Mouse (Mus musculus) bone marrow macrophage, adult 2 months (primary cell): ENCODE data around the gene Bbx.

ENCODE experiments used
- CTCF ChIP-seq: IDR thresholded peaks from 2 replicates; pipeline ENCODE4 v1.5.1; 2012; ENCODE audit warnings: low read depth, mild to moderate bottlenecking, low read length, moderate library complexity
- POLR2A ChIP-seq: IDR thresholded peaks from 2 replicates; pipeline ENCODE4 v1.6.1; 2012; ENCODE audit warnings: mild to moderate bottlenecking, low read depth, low read length, borderline replicate concordance

DNA sequence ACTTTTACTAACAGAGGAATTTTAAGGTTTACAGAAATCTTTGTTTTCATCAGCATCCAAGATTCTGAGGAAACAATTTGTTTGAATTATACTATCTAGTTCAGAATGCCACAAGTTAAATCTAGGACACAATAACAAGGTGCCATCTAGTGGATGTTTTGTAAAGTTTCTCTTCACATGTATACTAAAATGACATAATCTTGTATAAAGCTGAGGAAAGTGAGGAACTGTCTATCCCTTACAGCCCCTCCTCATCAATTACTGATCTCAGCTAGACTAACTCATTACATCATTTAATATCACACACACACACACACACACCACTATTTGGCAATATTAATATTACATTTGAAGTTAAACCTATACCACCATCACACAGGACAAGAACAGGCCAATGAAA is 125.5 kb downstream of the Bbx start:
- TF ChIP-seq POLR2A (no peak), CTCF (no peak)
